Mouse (Mus musculus) CD4-positive, CD25-positive, alpha-beta regulatory T cell (primary cell): ENCODE measurements around the gene Yes1. TPM values are rescaled to one million over a fixed set of nuclear protein-coding genes. Genes with fewer than 3 reads are reported as not detected.

Experiments used
- polyA plus RNA-seq: library from polyadenylated mRNA; unstranded; fragments of 100-300 nt; shearing (Covaris generic); gene quantifications from one replicate; pipeline ENCODE4 v1.2.1, GENCODE M21; 2017

The Yes1 gene
- 0.86 TPM for polyA plus RNA-seq

DNA sequence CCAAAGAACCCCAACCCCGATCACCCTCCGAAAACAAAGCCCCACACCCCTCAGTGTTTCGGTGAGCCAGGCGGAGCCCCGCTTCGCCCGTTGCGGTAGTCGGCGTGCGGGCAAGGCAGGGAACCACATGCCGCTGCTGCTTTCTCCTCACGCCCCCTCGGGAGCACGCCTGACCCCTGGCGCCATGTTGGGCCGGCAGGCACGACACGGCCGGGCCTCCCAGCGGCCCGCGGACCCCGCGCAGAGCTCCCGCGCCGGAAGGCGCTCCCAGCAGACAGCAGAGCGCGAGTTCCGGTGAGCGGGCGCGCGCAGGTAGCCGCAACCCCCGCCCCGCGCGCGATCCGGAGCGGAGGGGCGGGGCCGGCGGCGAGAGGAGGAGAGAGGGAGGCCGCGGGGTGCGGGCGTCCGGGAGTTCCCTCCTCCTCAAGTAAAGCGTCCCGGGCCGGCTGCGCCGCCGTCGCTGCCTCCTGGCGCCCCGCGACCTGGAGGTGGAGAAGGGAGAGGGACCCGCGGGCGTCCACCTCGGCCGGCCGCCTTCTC lies at the start of gene Yes1:
TSS of gene Yes1 (plus strand) at position 371 of the 540 bp plus-strand sequence.

Other genes with a start within 250 kb of the Yes1 start
- gene Ppp1cb, start 152.3 kb upstream of the Yes1 start, polyA plus RNA-seq = 153 TPM
- gene Pisd, start 174.5 kb downstream of the Yes1 start, polyA plus RNA-seq = 114 TPM
- not detected for gene Gm20671, start 215.9 kb downstream of the Yes1 start, polyA plus RNA-seq
- gene Prr14l, start 243.1 kb downstream of the Yes1 start, polyA plus RNA-seq = 26.8 TPM